Mouse (Mus musculus) hindbrain, embryonic 13.5 days (tissue): ENCODE results near the gene Olfr323. TPM values are rescaled to one million over a fixed set of nuclear protein-coding genes. Genes with fewer than 3 reads are reported as not detected.

ENCODE experiments used
- ATAC-seq: fragments of 200-750 bp; cut with Nextera tagmentation; 2 replicates; pipeline ENCODE4 v1.8.0; 2017; ENCODE audit warnings: moderate TSS enrichment; ENCODE audit not compliant: low FRiP score
- H3K27ac ChIP-seq: fragments of 300-500 bp; sonication (generic); 2 replicates; pipeline ENCODE4 v1.5.1; 2015; ENCODE audit warnings: inconsistent platforms, mild to moderate bottlenecking, moderate library complexity
- H3K27me3 ChIP-seq: fragments of 300-500 bp; sonication (generic); 2 replicates; pipeline ENCODE4 v1.6.1; 2015; ENCODE audit warnings: mild to moderate bottlenecking, inconsistent platforms
- H3K36me3 ChIP-seq: fragments of 300-500 bp; sonication (generic); 2 replicates; pipeline ENCODE4 v1.6.1; 2015; ENCODE audit warnings: mild to moderate bottlenecking, inconsistent platforms
- H3K4me1 ChIP-seq: fragments of 300-500 bp; sonication (generic); replicated peaks from 2 replicates; pipeline ENCODE4 v1.6.1; 2015; ENCODE audit warnings: inconsistent platforms
- H3K4me2 ChIP-seq: fragments of 300-500 bp; sonication (generic); 2 replicates; pipeline ENCODE4 v1.6.1; 2015; ENCODE audit warnings: inconsistent platforms, mild to moderate bottlenecking, moderate library complexity
- H3K4me3 ChIP-seq: fragments of 300-500 bp; sonication (generic); 2 replicates; pipeline ENCODE4 v1.5.1; 2015; ENCODE audit warnings: mild to moderate bottlenecking, inconsistent platforms
- H3K9ac ChIP-seq: fragments of 300-500 bp; sonication (generic); 2 replicates; pipeline ENCODE4 v1.6.1; 2015; ENCODE audit warnings: mild to moderate bottlenecking, inconsistent platforms
- H3K9me3 ChIP-seq: fragments of 300-500 bp; sonication (generic); 2 replicates; pipeline ENCODE4 v1.6.1; 2016; ENCODE audit warnings: inconsistent platforms
- WGBS: fragments of 180-500 bp; shearing (Covaris S2); methylation state at CpG from one replicate; pipeline ENCODE4 v1.1.7; 2015; 5-methylcytosine and 5-hydroxymethylcytosine counted together
- polyA plus RNA-seq: library from polyadenylated mRNA; unstranded; fragments of >200 nt; fragmentation: Nextera tagmentation; extraction: Ambion mirVana; gene quantifications from 2 replicates; pipeline ENCODE4 v1.2.1, GENCODE M21; 2015

The Olfr323 gene
- polyA plus RNA-seq, 1 experiment from 2014 or later: not detected

GRCm38 (mm10) chr11:58626146-58626545 is 4.2 kb downstream of the Olfr323 start:
- H3K4me1 ChIP-seq: no peaks in the 10 kb centered on the region
- no peak overlapping the region for H3K9ac ChIP-seq
- H3K4me3 ChIP-seq: no peak overlapping the region
- H3K4me2 ChIP-seq: no peak overlapping the region
- H3K27ac ChIP-seq: no peak overlapping the region
- no peaks in the 10 kb centered on the region for H3K36me3 ChIP-seq
- no peaks in the 10 kb centered on the region for H3K9me3 ChIP-seq
- no peaks in the 10 kb centered on the region for H3K27me3 ChIP-seq
- ATAC-seq: no peak
- 46% methylated on average over 4 of the region's 4 CpGs for WGBS

GRCm38 (mm10) chr11:58618793-58619192 is 11.5 kb downstream of the Olfr323 start:
- no peaks in the 10 kb centered on the region for H3K27me3 ChIP-seq
- no peaks in the 10 kb centered on the region for H3K4me1 ChIP-seq
- no peak overlapping the region for H3K9ac ChIP-seq
- no peak for ATAC-seq
- H3K9me3 ChIP-seq: no peaks in the 10 kb centered on the region
- H3K36me3 ChIP-seq: no peaks in the 10 kb centered on the region
- no peak overlapping the region for H3K4me3 ChIP-seq
- H3K4me2 ChIP-seq: no peak overlapping the region
- WGBS: 50% methylated on average over 6 of the region's 6 CpGs
- no peak overlapping the region for H3K27ac ChIP-seq

GRCm38 (mm10) chr11:58618369-58618768 is 11.9 kb downstream of the Olfr323 start:
- Histone ChIP-seq H3K9ac (no peak overlapping the region), H3K36me3 (no peaks in the 10 kb centered on the region), H3K9me3 (no peaks in the 10 kb centered on the region), H3K4me1 (no peaks in the 10 kb centered on the region), H3K4me3 (no peak overlapping the region), H3K27me3 (no peaks in the 10 kb centered on the region), H3K27ac (no peak overlapping the region), H3K4me2 (no peak overlapping the region)
- WGBS: 78% methylated on average over 3 of the region's 3 CpGs
- no peak for ATAC-seq

GRCm38 (mm10) chr11:58615975-58616374 is 14.3 kb downstream of the Olfr323 start, which contains the start of gene 2210407C18Rik:
Gene 2210407C18Rik, minus strand, starts transcription at chr11:58616075.
- Histone ChIP-seq H3K9ac (no peak within 1 kb of the TSS), H3K4me1 (no peaks in the 10 kb centered on the region), H3K4me2 (no peak within 1 kb of the TSS), H3K36me3 (no peaks in the 10 kb centered on the region), H3K4me3 (no peak within 1 kb of the TSS), H3K27ac (no peak within 1 kb of the TSS), H3K9me3 (no peaks in the 10 kb centered on the region), H3K27me3 (no peaks in the 10 kb centered on the region)
- ATAC-seq: no peak
- WGBS: 96% methylated on average over 4 of the region's 4 CpGs

GRCm38 (mm10) chr11:58614526-58614925 is 15.8 kb downstream of the Olfr323 start:
- Histone ChIP-seq H3K9me3 (no peaks in the 10 kb centered on the region), H3K4me1 (no peaks in the 10 kb centered on the region), H3K4me2 (no peak overlapping the region), H3K4me3 (no peak overlapping the region), H3K27ac (no peak overlapping the region), H3K36me3 (no peaks in the 10 kb centered on the region), H3K27me3 (no peaks in the 10 kb centered on the region), H3K9ac (no peak overlapping the region)
- ATAC-seq: no peak

GRCm38 (mm10) chr11:58613359-58613758 is 16.9 kb downstream of the Olfr323 start:
- WGBS: 87% methylated on average over 3 of the region's 3 CpGs
- Histone ChIP-seq H3K27ac (no peak overlapping the region), H3K4me3 (no peak overlapping the region), H3K27me3 (no peaks in the 10 kb centered on the region), H3K4me1 (no peaks in the 10 kb centered on the region), H3K9me3 (no peaks in the 10 kb centered on the region), H3K4me2 (no peak overlapping the region), H3K36me3 (no peaks in the 10 kb centered on the region), H3K9ac (no peak overlapping the region)
- no peak for ATAC-seq

GRCm38 (mm10) chr11:58607030-58607429 is 23.3 kb downstream of the Olfr323 start:
- Histone ChIP-seq H3K4me3 (no peak overlapping the region), H3K4me1 (no peaks in the 10 kb centered on the region), H3K36me3 (no peaks in the 10 kb centered on the region), H3K4me2 (no peak overlapping the region), H3K9ac (no peak overlapping the region), H3K27me3 (no peaks in the 10 kb centered on the region), H3K9me3 (no peaks in the 10 kb centered on the region), H3K27ac (no peak overlapping the region)
- ATAC-seq: no peak
- WGBS: 80% methylated on average over 6 of the region's 6 CpGs

GRCm38 (mm10) chr11:58606177-58606919 is 24.0 kb downstream of the Olfr323 start:
- no peaks in the 10 kb centered on the region for H3K4me1 ChIP-seq
- H3K36me3 ChIP-seq: no peaks in the 10 kb centered on the region
- no peaks in the 10 kb centered on the region for H3K27me3 ChIP-seq
- H3K9me3 ChIP-seq: no peaks in the 10 kb centered on the region
- ATAC-seq: no peak
- no peak overlapping the region for H3K4me2 ChIP-seq
- WGBS: 91% methylated on average over 12 of the region's 12 CpGs
- no peak overlapping the region for H3K9ac ChIP-seq
- H3K4me3 ChIP-seq: no peak overlapping the region
- H3K27ac ChIP-seq: no peak overlapping the region

- Histone ChIP-seq H3K27me3 (no peaks in the 10 kb centered on the region), H3K9ac (no peak overlapping the region), H3K4me2 (no peak overlapping the region), H3K27ac (no peak overlapping the region), H3K9me3 (no peaks in the 10 kb centered on the region), H3K36me3 (no peaks in the 10 kb centered on the region), H3K4me3 (no peak overlapping the region), H3K4me1 (no peaks in the 10 kb centered on the region)
- WGBS: 89% methylated on average over 3 of the region's 3 CpGs
- no peak for ATAC-seq
Measured at GRCm38 (mm10) chr11:58605228-58605627, 25.1 kb downstream of the Olfr323 start.

- no peaks in the 10 kb centered on the region for H3K9me3 ChIP-seq
- H3K4me2 ChIP-seq: no peak overlapping the region
- WGBS: 65% methylated on average over 2 of the region's 2 CpGs
- H3K27me3 ChIP-seq: no peaks in the 10 kb centered on the region
- no peak for ATAC-seq
- H3K4me1 ChIP-seq: no peaks in the 10 kb centered on the region
- no peak overlapping the region for H3K9ac ChIP-seq
- no peak overlapping the region for H3K4me3 ChIP-seq
- H3K36me3 ChIP-seq: no peaks in the 10 kb centered on the region
- H3K27ac ChIP-seq: no peak overlapping the region
Measured at GRCm38 (mm10) chr11:58604688-58605087, 25.6 kb downstream of the Olfr323 start.

GRCm38 (mm10) chr11:58602800-58603560 is 27.3 kb downstream of the Olfr323 start:
- Histone ChIP-seq H3K4me1 (no peaks in the 10 kb centered on the region), H3K4me2 (no peak overlapping the region), H3K36me3 (no peaks in the 10 kb centered on the region), H3K4me3 (no peak overlapping the region), H3K9ac (no peak overlapping the region), H3K27ac (no peak overlapping the region), H3K27me3 (no peaks in the 10 kb centered on the region), H3K9me3 (no peaks in the 10 kb centered on the region)
- 78% methylated on average over 6 of the region's 6 CpGs for WGBS
- no peak for ATAC-seq

- H3K27ac ChIP-seq: no peak overlapping the region
Measured at GRCm38 (mm10) chr11:58602062-58602461, 28.2 kb downstream of the Olfr323 start.

GRCm38 (mm10) chr11:58597837-58598236 is 32.5 kb downstream of the Olfr323 start:
- WGBS: 89% methylated on average over 13 of the region's 13 CpGs
- Histone ChIP-seq H3K9ac (no peak overlapping the region), H3K9me3 (no peaks in the 10 kb centered on the region), H3K4me2 (no peak overlapping the region), H3K36me3 (no peaks in the 10 kb centered on the region), H3K4me1 (no peaks in the 10 kb centered on the region), H3K4me3 (no peak overlapping the region), H3K27me3 (no peaks in the 10 kb centered on the region), H3K27ac (no peak overlapping the region)
- no peak for ATAC-seq

More at GRCm38 (mm10) chr11:58602062-58602461, 28.2 kb downstream of the Olfr323 start:
- Histone ChIP-seq H3K9ac (no peak overlapping the region), H3K4me1 (no peaks in the 10 kb centered on the region), H3K9me3 (no peaks in the 10 kb centered on the region), H3K4me2 (no peak overlapping the region), H3K36me3 (no peaks in the 10 kb centered on the region), H3K27me3 (no peaks in the 10 kb centered on the region), H3K4me3 (no peak overlapping the region)
- no peak for ATAC-seq
